Mouse (Mus musculus): ENCODE results near the gene Gnaq.
A peak's percentile ranks its signal among the peaks of the same experiment; 100 is the strongest.

Gnaq gene

DNA sequence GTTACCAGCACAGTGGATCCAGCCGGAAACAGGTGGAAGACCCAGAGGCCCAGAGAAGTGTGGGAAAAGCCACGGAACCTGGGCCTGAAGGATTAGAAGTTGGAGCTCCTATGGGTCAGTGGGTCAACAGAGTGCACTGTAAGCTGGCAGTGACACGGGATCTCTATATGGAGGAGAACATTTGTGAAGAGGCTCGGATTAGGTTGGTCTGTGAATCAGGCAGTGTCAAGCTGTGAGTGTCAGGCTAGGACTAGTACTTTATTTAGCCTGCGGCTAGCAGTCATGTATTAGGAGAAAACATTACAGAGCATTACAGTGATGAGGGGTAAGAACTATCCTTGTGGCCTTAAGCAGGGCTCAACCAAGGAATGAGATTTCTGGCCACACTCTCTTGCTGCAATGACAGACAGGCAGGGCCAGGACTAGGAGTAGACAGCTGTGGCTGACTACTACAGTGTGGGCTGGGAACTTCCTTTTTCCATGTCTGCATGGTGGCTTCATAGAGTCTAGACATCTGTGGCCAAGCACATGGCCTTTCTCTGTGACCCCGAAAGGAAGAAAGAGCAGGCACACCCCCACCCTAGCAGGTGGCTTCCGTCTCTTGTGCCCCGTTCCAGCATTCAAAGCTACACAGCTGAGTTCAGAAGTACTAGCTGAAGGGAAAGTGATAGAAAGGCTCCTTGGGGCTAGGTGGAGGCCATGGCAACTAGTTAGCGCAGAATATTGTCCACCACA, 240.3 kb downstream of the Gnaq start:
- no peak for DNase-seq (ENCODE audit: low read depth, low spot score)

DNA sequence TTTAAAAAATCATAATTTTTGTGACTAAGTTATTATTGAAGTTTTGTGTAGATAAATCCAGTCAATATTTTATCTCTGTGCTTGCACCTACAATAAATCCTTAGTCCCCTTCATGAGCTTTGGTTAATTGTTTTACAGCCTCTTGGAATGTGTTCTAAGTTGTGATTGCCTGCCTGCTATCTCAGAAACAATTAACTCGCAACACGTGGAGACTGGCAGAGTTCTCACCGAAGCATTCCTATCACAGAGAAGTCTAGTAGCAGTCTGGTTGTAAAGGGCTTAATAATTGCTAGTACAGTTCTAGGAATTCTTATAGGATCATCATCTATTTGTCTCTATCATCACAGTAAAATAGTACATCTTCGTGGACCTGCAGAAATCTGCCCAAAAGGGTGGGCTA, 243.2 kb downstream of the Gnaq start:
- DNase-seq (ENCODE audit: low read depth, low spot score): no peak

DNA sequence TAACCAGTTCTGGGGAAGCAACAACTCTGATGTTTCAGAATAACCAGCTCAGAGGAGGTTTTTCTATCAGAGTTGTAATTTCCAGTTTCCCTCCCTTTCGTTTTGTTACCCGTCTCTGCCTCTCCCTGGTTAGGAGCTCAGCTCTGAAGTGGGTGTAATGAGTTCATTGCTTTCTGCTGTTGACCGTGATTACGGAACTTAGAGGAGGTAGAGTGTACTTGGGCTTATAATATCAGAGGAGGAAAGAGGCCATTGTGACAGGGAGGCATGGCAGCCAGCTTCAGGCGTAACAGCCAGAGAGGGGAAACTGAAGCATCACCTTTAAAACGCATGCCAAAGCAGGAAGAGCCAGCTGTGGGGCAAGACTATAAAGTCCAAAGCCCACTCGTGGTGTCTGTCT, 245.9 kb downstream of the Gnaq start:
- DNase-seq (ENCODE audit: low read depth, low spot score): no peak

DNA sequence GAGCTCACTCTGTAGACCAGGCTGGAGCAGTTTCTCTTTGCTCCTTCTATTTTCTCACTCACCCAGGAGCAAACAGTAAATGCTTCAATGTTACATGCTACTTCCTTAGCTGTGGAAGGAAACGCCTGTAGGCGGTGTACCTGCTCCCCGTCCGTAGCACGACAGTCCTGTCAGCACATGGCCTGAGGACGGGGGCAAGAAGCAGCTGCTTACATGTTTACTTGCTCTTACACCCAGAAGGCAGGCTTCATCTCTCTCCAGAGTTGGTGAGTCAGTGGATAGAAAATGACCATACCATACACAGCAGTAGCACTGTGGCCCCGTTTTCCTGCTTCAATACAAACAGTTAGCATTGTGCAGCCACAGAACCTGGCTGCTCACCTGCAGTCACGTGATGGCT, 247.1 kb downstream of the Gnaq start:
- no peak for DNase-seq (ENCODE audit: low read depth, low spot score)

DNA sequence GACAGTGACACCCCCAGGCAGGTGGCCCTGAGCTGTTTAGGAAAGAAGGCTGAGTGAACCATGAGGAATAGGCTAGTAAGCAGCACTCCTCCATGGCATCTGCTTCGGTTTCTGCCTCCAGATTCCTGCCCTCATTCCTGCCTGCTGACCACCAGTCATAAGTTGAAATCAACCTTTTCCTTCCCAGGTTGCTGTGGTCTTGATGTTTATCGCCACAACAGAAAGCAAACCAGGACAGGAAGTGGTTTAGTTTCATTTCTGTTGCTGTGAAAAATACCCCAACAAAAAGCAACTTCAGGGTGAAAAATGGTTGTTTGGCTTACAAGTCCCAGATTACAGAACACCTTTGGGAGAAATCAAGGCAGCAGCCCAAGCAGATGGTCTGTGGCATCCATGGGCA, 249.8 kb downstream of the Gnaq start:
- DNase-seq (ENCODE audit: low read depth, low spot score): no peak

DNA sequence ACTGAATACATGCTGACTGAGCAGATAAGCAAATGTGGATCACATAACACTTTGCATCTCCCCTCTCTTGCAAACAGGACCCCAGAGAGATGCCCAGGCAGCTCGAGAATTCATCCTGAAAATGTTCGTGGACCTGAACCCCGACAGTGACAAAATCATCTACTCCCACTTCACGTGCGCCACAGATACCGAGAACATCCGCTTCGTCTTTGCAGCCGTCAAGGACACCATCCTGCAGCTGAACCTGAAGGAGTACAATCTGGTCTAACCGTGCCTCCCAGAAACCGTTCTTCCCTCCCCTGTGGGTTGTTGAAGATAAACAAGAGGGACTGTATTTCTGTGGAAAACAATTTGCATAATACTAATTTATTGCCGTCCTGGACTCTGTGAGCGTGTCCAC, 250.5 kb downstream of the Gnaq start:
- DNase-seq (ENCODE audit: low read depth, low spot score): no peak

DNA sequence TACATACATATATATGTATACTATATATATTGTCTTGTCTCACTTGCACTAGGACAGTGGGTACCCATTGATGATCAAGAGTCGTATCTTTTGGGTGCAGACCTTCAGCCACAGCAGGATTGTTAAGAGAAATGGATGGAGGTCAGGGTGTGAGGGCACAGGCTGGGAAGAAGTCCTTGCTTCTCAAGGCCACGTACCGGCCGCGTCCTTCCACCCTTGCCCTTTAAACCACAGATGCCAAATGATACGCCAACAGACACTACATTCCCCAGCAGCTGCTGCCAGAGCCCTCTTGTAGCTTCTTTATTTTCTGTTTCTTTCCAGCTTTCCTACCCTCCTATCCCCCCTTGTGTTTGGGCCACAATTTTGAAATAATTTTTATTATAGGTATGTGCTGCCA, 251.5 kb downstream of the Gnaq start:
- DNase-seq (ENCODE audit: low read depth, low spot score): no peak

DNA sequence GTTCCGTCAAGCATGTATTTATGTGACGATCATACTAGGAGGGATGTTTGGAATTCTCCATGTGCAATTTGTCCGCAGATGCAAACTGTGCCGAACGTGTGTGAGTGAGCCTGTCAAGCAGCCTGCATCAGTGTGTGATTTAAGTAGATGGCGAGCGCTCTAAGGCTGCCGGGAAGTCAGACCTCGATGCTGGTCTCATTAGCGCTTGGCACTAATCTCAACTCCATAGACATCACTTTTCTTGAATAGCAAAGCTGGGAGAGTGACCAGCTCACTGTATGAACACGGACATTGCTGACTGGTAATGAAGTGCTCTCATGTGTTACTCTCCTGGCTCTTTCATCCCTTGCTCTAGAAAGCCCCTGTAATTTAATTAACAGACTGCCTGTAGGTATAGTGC, 252.3 kb downstream of the Gnaq start:
- DNase-seq (ENCODE audit: low read depth, low spot score): no peak

DNA sequence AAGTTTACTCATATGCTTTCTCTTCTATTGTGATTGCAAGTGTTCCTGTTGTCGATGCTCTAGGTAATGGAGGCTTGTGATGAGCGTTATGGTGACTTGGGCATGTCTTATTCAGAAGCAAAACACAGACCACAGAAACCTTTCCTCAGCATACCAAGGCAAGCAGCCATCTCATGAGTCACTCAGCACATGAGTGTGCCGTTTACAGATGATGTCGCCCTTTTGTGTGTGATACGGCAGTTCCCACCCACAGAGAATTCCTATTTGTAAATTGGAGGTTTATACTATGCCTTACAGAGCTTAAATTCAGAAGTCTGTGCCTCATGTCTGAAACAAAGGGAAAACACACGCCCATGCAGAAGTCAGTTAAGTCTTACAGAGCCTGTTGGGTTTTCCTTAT, 253.9 kb downstream of the Gnaq start:
- DNase-seq (ENCODE audit: low read depth, low spot score): no peak

DNA sequence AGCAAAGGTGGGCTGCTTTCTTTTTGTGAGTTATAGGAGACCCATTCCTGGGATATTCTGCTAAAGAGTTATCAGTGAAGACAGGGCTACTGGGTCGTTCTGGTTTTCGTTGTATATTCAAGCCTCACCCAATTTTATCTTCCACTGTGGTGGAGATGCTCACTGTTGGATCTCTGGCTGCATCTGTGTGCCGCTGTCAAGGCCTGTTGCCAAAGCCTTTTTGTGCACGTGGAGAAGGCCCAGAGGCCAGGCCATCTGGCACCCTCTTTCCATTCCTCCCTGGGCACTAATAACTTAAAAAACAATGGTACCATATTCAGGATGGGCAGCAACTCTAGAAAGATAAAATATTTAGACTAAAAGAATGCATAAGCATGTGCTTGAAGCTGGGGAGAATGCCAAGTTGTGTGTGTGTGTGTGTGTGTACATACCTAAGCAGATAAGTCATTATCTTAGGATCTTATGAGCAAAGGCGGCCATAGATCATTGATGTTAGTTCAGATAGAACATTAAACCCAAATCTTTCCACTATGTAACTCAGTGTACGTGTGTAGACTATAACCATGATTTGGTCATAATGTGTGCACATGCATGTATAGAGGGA, 257.7 kb downstream of the Gnaq start:
- DNase-seq (ENCODE audit: low read depth, low spot score): no peak

DNA sequence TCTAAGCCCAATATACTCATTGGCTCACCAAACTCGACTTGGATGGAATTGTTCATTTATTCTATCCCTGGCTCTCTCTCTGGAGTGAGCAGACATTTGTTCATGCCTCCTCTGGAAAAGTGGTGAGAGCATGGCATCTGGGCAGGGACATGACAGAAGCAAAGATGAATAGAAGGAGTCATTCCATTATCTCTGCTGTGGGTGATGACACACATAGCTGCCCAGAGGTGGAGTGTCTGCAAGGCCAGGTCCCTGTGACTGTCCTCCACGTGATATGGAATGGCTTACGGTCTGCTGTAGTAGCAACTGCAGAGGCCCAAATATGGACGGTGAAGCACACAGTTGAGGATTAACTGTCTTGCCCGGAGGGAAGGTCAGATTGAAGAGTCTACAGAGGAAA, 261.8 kb downstream of the Gnaq start:
- no peak for DNase-seq (ENCODE audit: low read depth, low spot score)

DNA sequence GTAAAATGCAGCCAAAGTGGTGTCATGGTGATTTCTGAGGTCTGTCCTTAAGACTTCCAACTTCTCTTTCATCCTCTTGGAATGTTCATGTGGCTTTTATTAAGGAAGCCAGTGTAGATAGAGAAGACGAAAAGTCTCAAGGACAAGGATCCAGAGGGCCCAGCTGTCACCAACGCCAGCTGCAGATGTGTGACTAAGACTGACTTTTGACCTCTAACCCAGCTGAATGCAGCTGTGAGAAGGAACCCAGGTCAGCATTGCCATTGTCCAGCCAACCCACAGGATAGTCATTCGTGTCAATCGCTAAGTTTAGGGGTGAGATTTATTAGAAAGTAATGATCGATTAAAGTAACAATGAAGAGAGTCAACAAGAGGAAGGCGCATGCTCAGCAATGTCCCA, 270.5 kb downstream of the Gnaq start:
- DNase-seq (ENCODE audit: low read depth, low spot score): no peak

DNA sequence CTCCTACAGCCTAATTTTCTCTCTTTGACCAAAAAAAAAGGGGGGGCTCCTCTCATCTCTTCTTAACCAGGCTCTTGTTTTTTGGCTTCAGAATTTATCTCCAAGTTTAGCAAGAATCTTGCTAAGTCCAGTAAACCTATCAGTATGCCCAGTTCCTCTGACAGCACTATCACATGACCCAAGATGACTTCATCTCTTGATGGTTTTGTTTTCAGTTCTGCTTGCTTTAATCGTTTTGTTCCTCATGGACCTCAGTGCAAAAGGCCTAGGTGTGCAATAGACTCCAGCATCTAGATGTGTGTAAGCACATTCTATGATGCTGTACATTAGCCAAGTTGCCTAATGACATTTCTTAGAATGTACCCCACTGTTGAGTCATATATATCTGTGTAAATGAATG, 275.1 kb downstream of the Gnaq start:
- DNase-seq (ENCODE audit: low read depth, low spot score): no peak

DNA sequence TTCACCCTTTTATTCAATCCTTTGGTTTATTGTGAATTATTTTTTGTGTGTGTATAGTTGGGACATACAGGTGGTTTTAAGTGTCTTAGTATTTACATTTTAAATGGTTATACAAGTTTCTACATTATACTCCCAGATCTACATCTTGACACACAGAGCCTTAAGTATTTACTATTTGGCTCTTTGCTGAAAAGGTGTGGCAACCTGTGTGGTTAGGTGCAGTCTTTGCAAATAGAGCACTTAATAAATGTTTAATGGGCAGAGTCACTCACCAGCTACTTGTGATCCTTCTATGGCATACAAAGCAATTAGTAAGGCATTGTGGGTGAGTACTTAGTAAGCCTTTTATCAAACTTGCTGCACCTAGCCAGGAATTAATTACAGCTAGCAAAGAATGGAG, 278.7 kb downstream of the Gnaq start:
- DNase-seq (ENCODE audit: low read depth, low spot score): no peak

DNA sequence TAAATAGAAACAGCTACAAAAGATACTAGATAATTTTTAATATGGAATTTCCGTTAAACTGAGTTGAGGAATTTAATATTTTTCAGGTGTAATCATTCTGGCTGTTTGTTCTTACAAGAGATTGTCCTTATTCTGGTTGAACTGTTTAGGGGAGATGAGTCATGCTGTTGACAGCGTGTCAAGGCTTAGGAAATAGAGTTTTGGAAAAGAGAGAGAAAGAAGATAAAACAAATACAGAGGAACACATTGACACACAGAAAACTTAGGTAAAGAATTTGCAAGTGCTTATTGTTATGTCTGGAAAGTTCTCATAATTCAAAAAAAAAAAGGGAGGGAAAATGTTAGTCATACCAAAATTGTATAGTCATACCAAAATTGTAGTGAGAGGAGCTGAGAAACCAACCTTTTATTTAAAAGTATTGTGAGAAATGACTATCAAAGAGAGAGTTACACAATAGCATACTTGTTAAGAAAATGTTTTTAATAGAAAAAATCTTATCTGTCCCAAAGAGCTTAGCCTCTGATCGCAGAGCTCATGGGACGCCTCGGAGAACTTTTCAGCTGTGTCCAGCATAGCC, 285.5 kb downstream of the Gnaq start:
- no peak for DNase-seq (ENCODE audit: low read depth, low spot score)

DNA sequence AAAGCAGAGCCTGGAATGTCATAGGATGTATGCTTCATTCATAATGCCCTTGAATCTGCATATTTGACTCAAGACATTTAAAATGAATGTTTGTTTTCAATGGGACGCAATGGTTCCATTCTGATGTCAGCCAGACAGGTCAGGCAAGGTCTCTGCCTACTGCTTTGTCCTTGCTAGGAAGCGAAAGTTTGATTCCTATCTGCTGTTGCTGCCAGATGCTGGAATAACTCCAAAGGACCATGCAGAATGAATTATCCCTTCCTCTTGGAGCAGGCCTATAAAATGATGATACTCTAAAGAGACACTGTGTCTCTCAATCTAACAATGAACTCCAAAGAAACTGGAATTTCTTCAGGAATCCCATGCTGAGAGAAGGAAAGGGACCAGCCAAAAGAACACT, 293.0 kb downstream of the Gnaq start:
- no peak for DNase-seq (ENCODE audit: low read depth, low spot score)

DNA sequence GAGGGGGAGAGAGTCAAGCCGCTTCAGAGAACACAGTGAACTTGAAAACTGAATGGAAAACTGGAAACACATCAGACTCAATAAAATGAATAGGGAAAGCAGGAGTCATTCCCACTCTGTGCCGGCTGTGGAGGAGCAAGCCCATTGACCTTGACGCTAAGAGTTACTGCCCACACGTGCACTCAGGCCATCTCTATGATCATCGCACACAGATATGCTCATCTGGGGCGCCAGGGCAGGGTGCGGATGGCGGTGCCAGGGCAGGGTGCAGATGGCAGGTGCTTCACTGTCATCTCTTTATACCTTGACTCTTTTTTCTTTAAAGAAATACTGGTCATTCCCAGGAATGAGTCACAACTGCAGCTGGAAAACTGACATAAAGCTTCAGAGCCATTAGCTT, 298.7 kb downstream of the Gnaq start:
- no peak for DNase-seq (ENCODE audit: low read depth, low spot score)

DNA sequence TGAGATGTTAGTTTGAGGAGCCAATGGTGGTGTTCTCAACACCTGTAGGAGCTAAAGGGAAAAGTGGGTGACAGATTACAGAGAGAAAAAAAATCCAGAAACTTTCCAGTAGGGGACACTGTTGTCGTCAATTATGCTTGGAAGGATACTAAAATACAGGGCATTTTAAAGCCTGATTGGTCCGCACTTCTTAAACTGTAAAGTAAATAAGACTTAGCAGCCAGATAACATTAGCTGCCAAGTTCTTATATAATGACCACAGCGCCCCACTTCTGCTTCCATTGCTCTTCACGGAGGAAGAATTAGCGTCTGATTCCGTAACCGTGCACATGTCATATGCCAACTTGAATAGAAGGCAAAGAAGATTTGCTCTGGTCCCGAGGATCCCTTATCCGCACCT, 302.2 kb downstream of the Gnaq start:
- no peak for DNase-seq (ENCODE audit: low read depth, low spot score)

DNA sequence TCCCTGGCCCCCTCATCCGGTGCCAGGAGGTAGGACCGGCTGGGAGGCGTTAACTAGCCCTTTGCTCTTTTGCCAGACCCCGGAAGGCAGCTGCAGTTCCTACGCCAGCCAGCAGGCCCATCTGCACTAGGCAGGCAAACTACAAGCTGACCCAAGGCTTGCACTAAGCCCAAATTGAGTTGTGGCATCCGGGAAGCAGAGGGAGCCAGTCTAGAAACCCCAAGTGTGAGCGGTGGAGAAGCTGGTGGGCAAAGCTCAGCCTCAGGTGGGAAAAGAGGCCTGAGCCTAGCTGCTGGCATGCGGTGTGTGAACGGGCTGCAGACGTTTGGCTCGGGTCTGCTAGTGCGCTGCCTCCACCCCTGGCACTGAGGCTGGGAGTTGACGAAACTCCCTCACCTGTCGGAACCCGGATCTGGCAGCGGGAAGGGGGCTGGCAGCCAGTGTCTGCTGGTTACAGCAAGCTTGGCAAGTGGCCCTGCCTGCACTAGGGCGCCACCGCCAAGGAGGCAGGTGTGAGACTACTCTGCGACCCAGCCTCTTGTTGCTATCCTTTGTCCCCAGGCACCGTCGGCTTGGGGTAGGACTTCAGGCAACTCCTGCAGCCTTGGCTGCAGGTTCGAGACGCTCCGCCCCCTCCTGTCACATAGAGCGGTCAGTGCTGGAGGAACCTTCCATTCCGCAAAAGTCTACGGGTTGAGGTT, 303.1 kb downstream of the Gnaq start, which contains the start of gene Gna14:
Gna14 (plus strand) TSS at position 232 of the 701 bp plus-strand sequence.
- peak; percentile 33 for DNase-seq (ENCODE audit: low read depth, low spot score)

DNA sequence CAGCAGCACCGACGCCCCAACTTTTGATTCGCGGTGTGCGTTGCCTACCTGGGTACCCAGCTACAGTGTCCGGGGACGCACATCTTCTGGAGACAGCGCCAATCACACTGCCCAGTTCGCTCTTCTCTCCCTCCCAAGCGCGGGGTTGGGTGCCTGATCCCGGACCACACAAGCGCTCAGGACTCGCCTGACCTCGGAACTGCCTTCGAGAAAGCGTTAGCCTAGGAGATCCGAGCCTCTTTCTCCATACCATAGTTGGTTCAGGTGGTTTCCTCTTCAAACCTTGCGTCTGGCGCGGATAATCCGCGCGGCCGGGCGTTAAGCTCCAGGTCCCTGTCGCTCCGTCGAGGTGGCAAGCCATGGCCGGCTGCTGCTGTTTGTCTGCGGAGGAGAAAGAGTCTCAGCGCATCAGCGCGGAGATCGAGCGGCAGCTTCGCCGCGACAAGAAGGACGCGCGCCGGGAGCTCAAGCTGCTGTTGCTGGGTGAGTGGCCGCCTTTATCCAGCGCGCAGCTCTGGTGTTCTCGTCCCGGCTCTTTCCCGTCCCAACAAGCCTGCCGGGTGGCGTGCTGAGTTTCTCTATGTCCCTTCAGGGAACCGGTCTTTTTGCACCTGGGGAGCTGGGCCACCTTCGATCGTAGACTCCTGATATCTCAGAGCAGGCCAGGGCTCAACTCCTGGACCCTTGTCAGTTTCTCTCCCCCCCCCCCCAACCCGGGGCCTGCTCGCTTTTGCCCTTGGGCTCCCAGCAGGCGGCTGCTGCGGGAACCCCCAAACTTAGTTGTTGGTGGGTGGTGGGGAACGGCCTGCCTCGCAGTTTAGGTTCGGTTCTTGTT, 303.9 kb downstream of the Gnaq start:
- no peak for DNase-seq (ENCODE audit: low read depth, low spot score)

All from retina, postnatal 7 days (tissue).